Mouse (Mus musculus) Patski (cell line): ENCODE measurements around the gene Neo1. TPM values are rescaled to one million over a fixed set of nuclear protein-coding genes. Genes with fewer than 3 reads are reported as not detected.

Experiments used
- ATAC-seq: fragments of 100-300 bp; one replicate; pipeline ENCODE4 v1.8.0; 2021
- CTCF ChIA-PET: fragments of 350-600 bp; sonication (Branson Sonifier 250); formaldehyde crosslinking; loops from one replicate; lab custom pipeline; 2022; ENCODE audit warnings: inconsistent platforms; lab: Charles Lee
- POLR2A ChIA-PET: fragments of 350-600 bp; sonication (Branson Sonifier 250); formaldehyde crosslinking; loops from one replicate; lab custom pipeline; 2022; ENCODE audit warnings: antibody characterized with exemption, inconsistent platforms; lab: Charles Lee
- DNase-seq: peaks from one replicate; pipeline ENCODE4 v3.0.0-alpha.2; 2011; ENCODE audit warnings: low read depth, low spot score
- H3K27me3 ChIP-seq: fragments of 371-371 bp; one replicate; pipeline ENCODE4 v1.5.1; 2021
- CTCF ChIP-seq: fragments of 100-300 bp; IDR thresholded peaks from one replicate; pipeline ENCODE4 v1.5.1; 2021
- in situ Hi-C: fragments of 300-500 bp; cut with MboI; formaldehyde crosslinking; loops from 3 replicates; pipeline ENCODE4 v1.11.1; 2018; ENCODE audit warnings: low pct_unique_long_range_greater_than_20kb, mixed read lengths
- polyA plus RNA-seq: library from polyadenylated mRNA; unstranded; gene quantifications from one replicate; pipeline ENCODE4 v1.2.3, GENCODE M21; 2021

The Neo1 gene
- polyA plus RNA-seq: 49.0 TPM

DNA sequence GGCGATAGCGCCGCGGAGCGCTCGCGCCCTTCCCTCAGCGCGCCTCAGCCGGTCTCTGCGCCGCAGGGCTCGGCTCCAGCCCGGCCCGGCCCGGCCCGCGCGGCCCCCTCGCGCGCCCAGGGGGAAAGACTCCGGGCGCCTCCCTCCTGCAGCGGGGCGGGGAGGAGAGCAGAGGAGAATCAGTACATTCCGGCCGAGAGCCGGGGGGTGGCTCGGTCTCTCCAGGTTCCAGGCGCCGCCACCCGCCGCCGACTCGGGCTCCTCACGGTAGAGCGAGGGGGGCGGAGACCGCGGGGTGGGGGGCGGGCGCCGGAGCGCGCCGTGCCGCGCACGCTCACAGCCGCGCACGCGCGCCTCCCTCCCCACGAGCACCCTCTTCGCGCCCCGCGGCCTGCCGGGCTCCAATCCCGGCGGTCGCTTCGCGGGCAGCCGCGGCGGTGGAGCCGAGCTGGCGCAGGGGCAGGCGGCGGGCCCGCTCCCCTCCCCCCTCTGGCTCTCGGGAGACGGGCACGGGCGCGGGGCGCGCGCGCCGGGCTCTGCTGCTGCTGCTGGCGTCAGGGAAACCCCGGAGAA, at the start of gene Neo1:
TSS of gene Neo1 (minus strand) at position 283 of the 573 bp plus-strand sequence.
- DNase-seq (peak; percentile 30), ATAC-seq (peak; percentile 80)
- TF ChIP-seq CTCF: no peak
- in situ Hi-C loops: no loop called here
- ChIA-PET POLR2A (interaction anchor here (1.4 kb wide), 1 partner anchor 40 kb away, joined by 3 read pairs; no protein-coding TSS in a partner anchor), CTCF (no interaction called here)
- no peaks in the 10 kb centered on the region for H3K27me3 ChIP-seq

GRCm38 (mm10) chr9:59075632-59076031, 39.4 kb upstream of the Neo1 start:
- CTCF ChIA-PET: no interaction called here
- in situ Hi-C loops: no loop called here

GRCm38 (mm10) chr9:59073887-59074286, 37.6 kb upstream of the Neo1 start:
- ChIA-PET POLR2A (no interaction called here), CTCF (no interaction called here)
- DNase-seq (no peak), ATAC-seq (no peak)
- no peak for TF ChIP-seq CTCF
- in situ Hi-C loops: no loop called here
- H3K27me3 ChIP-seq: peaks cover 36% of the 10 kb centered on the region

More at GRCm38 (mm10) chr9:59075632-59076031, 39.4 kb upstream of the Neo1 start:
- DNase-seq (no peak), ATAC-seq (no peak)
- POLR2A ChIA-PET: no interaction called here
- peaks cover 39% of the 10 kb centered on the region for H3K27me3 ChIP-seq
- no peak for TF ChIP-seq CTCF

DNA sequence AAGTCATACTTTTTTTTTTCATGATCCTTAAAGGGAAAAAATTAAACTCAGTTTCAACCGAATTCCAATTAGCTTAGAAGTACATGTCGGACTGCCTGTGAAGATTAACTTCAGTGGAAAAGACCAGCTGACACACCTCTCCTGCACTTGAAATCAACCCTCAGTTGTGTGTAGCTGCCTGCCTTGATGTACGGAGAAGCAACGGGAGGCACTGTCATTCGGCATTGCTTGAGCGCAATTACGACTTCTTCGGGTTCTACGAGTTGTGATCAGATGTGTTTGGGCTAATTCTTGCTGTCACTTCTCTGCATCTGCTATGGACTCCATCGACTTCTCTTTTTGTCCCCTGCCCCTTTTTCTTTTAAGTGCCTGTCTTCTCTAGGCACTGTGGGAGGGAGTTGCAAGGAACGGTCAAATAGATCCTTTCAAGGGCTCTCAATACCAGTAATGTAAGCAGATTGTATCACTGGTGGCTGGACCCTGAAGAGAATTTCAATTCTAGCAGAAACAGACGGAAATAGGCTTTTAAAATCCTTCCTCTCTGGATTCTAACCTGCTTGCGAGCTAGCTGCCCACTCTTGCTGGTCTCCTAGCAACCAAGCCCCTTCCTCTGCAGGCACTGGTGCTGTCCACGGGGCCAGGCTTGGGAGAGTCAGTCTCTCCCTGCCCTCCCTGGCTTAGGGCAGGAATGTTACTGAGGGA, 36.0 kb upstream of the Neo1 start:
- ATAC-seq: no peak
- ChIA-PET CTCF (interaction anchor here (0.9 kb wide), 1 partner anchor 8 kb away, joined by 3 read pairs; no protein-coding TSS in a partner anchor), POLR2A (no interaction called here)
- peaks cover 29% of the 10 kb centered on the region for H3K27me3 ChIP-seq
- TF ChIP-seq CTCF: no peak
- no peak for DNase-seq
- in situ Hi-C loops: no loop called here

- TF ChIP-seq CTCF: no peak
- CTCF ChIA-PET: interaction anchor here (0.9 kb wide), 1 partner anchor 9 kb away, joined by 3 read pairs; no protein-coding TSS in a partner anchor
- in situ Hi-C loops: no loop called here
- POLR2A ChIA-PET: no interaction called here
- peaks cover 37% of the 10 kb centered on the region for H3K27me3 ChIP-seq
- no peak for ATAC-seq
- no peak for DNase-seq
Measured at GRCm38 (mm10) chr9:59071220-59071977, 35.2 kb upstream of the Neo1 start.

- DNase-seq: no peak
- ATAC-seq: no peak
- H3K27me3 ChIP-seq: peaks cover 45% of the 10 kb centered on the region
- POLR2A ChIA-PET: no interaction called here
- CTCF ChIA-PET: no interaction called here
- no peak for TF ChIP-seq CTCF
- in situ Hi-C loops: no loop called here
Measured at GRCm38 (mm10) chr9:59070216-59070615, 34.0 kb upstream of the Neo1 start.

DNA sequence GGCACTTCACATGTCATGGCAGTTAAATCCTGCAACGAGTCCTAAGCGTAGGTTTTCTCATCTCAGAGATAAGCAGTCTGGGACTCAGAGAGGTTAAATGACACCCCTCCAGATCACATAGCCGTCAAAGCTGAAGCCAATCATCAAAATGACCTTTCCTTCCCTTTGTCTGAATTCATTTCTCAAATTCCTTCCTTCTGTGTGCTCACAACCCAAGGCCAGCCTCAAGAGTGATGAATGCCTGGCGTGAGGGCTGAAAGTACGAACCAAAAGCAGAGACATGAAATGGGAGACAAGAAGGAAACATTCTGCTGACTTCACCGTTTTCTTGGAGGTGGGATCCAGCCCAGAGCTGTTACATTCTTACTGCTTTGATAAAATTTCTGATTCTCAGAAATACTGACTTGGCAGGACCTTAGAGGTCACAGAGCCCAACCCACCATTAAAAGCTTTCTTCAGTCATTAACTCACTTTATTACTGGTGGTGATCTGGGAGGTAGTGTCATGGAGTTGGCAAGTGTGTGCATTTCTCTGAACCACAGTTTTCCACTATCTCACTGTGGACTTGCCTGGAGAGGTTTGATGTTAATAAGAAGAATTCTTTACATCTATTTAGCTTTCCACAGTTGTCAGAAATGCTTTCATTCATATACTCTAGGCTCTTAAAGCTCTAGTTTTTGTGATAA, 29.5 kb upstream of the Neo1 start:
- no peak for ATAC-seq
- ChIA-PET POLR2A (no interaction called here), CTCF (interaction anchor here (1.2 kb wide), 1 partner anchor 36 kb away, joined by 3 read pairs; no protein-coding TSS in a partner anchor)
- no peak for TF ChIP-seq CTCF
- DNase-seq: no peak
- peaks cover 35% of the 10 kb centered on the region for H3K27me3 ChIP-seq
- in situ Hi-C loops: no loop called here

GRCm38 (mm10) chr9:59062409-59062808, 26.2 kb upstream of the Neo1 start:
- in situ Hi-C loops: no loop called here
- DNase-seq: no peak
- peaks cover 30% of the 10 kb centered on the region for H3K27me3 ChIP-seq
- TF ChIP-seq CTCF: no peak
- CTCF ChIA-PET: no interaction called here
- ATAC-seq: no peak
- POLR2A ChIA-PET: no interaction called here

- H3K27me3 ChIP-seq: peaks cover 22% of the 10 kb centered on the region
- ChIA-PET POLR2A (no interaction called here), CTCF (no interaction called here)
- DNase-seq: no peak
- in situ Hi-C loops: no loop called here
- TF ChIP-seq CTCF: no peak
- no peak for ATAC-seq
Measured at GRCm38 (mm10) chr9:59060026-59060605, 23.9 kb upstream of the Neo1 start.

- peaks cover 29% of the 10 kb centered on the region for H3K27me3 ChIP-seq
- ATAC-seq: no peak
- TF ChIP-seq CTCF: no peak
- in situ Hi-C loops: no loop called here
- ChIA-PET POLR2A (no interaction called here), CTCF (interaction anchor here (1.2 kb wide), 1 partner anchor 10 kb away, joined by 3 read pairs; no protein-coding TSS in a partner anchor)
- no peak for DNase-seq
Measured at GRCm38 (mm10) chr9:59059158-59059557, 22.9 kb upstream of the Neo1 start.
